Mouse (Mus musculus): ENCODE results near the gene Fkbp7. TPM values are rescaled to one million over a fixed set of nuclear protein-coding genes. Genes with fewer than 3 reads are reported as not detected.

Fkbp7 gene
- total RNA-seq, 2 experiments from 2014 or later: 4.9 to 7.1 TPM

GRCm38 (mm10) chr2:76686986-76687385 is 14.1 kb upstream of the Fkbp7 start:
- Histone ChIP-seq H3K27ac (no peak overlapping the region), H3K4me3 (no peak overlapping the region)
- intact Hi-C loops (cut with DNase I): no loop called here
- no peak for DNase-seq (ENCODE audit: extremely low spot score in 1 of 2, low spot score in 2 of 2)
- no peak for TF ChIP-seq CTCF (IDR thresholded peaks at IDR 0.05)

GRCm38 (mm10) chr2:76682301-76682700 is 9.4 kb upstream of the Fkbp7 start:
- no peak overlapping the region for H3K4me3 ChIP-seq
- no peak for TF ChIP-seq CTCF (IDR thresholded peaks at IDR 0.05)
- intact Hi-C loops (cut with DNase I): no loop called here
- no peak for DNase-seq (ENCODE audit: extremely low spot score in 1 of 2, low spot score in 2 of 2)
- H3K27ac ChIP-seq: no peak overlapping the region

- TF ChIP-seq CTCF (IDR thresholded peaks at IDR 0.05): no peak
- DNase-seq (ENCODE audit: extremely low spot score in 1 of 2, low spot score in 2 of 2): no peak
- no peak overlapping the region for H3K27ac ChIP-seq
- peak overlapping the region; percentile 84 for H3K4me3 ChIP-seq
- intact Hi-C loops (cut with DNase I): no loop called here
Observed at GRCm38 (mm10) chr2:76676401-76677226, 3.7 kb upstream of the Fkbp7 start.

DNA sequence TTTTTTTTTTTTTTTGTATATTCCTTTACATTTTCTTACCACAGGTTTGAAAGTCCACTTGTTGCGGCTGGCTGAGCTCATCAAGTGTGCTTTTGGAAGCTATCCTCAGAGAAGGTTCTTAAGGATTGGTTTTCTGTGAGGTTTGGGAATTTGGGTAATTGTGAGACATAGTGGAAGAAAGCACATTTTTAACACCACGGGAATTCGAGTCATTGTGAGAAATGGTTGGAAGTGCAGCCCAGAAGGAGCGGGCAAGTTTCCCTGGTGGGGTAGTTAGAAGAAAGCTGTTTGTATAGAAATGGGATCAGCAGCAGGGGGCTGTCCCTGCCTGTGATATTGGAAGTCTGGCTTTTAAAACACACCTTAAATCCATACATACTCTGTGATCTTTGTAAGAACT is 3.0 kb upstream of the Fkbp7 start:
- Histone ChIP-seq H3K4me3 (peak overlapping the region; percentile 84), H3K27ac (no peak overlapping the region)
- TF ChIP-seq CTCF (IDR thresholded peaks at IDR 0.05): no peak
- intact Hi-C loops (cut with DNase I): no loop called here
- DNase-seq (ENCODE audit: extremely low spot score in 1 of 2, low spot score in 2 of 2): no peak

GRCm38 (mm10) chr2:76675451-76675850 is 2.5 kb upstream of the Fkbp7 start:
- intact Hi-C loops (cut with DNase I): no loop called here
- DNase-seq (ENCODE audit: extremely low spot score in 1 of 2, low spot score in 2 of 2): no peak
- peak overlapping the region; percentile 6; the same call in 1 of the 2 replicates for H3K27ac ChIP-seq
- H3K4me3 ChIP-seq: peak overlapping the region; percentile 84
- no peak for TF ChIP-seq CTCF (IDR thresholded peaks at IDR 0.05)

GRCm38 (mm10) chr2:76674725-76675427 is 2.0 kb upstream of the Fkbp7 start, which contains the start of gene Plekha3:
TSS of gene Plekha3 (plus strand) at chr2:76675281.
- Histone ChIP-seq H3K27ac (peak within 1 kb of the TSS; percentile 90), H3K4me3 (peak within 1 kb of the TSS; percentile 84)
- peak; percentile 87 for DNase-seq (ENCODE audit: extremely low spot score in 1 of 2, low spot score in 2 of 2)
- no peak for TF ChIP-seq CTCF (IDR thresholded peaks at IDR 0.05)
- intact Hi-C loops (cut with DNase I): no loop called here

- H3K4me3 ChIP-seq: peak overlapping the region; percentile 53
- intact Hi-C loops (cut with DNase I): loop anchor here (1.0 kb wide), 1 partner anchor 25 kb away; the partner anchor contains the start of genes Pjvk and Prkra
- no peak overlapping the region for H3K27ac ChIP-seq
- no peak for DNase-seq (ENCODE audit: extremely low spot score in 1 of 2, low spot score in 2 of 2)
- peak; percentile 36 for TF ChIP-seq CTCF (IDR thresholded peaks at IDR 0.05)
Observed at GRCm38 (mm10) chr2:76673472-76674081, 661 bp upstream of the Fkbp7 start.

- intact Hi-C loops (cut with DNase I): no loop called here
- H3K27ac ChIP-seq: peak overlapping the region; percentile 72
- no peak for DNase-seq (ENCODE audit: extremely low spot score in 1 of 2, low spot score in 2 of 2)
Observed at GRCm38 (mm10) chr2:76672134-76672745, 676 bp downstream of the Fkbp7 start.

DNA sequence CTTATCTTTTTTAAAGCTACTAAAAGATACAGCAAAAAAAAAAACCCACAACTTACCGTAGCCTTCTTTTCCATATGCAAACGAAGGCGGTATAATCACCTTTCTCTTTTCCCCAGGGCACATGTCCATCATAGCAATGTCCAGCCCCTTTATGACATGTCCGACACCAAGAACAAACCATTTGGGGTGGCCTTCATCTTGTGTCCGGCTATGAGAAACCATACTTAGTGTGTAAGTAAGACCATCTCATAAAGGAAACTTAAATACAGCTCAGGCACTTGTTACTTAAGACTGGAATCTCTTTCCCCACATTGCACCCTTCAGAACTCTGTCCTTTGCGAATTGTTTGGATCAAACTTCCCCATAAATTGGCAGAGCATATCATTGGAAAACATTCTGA is 1.3 kb downstream of the Fkbp7 start:
- Histone ChIP-seq H3K27ac (no peak overlapping the region), H3K4me3 (no peak overlapping the region)
- DNase-seq (ENCODE audit: extremely low spot score in 1 of 2, low spot score in 2 of 2): no peak
- intact Hi-C loops (cut with DNase I): no loop called here
- TF ChIP-seq CTCF (IDR thresholded peaks at IDR 0.05): no peak

More at GRCm38 (mm10) chr2:76672134-76672745, 676 bp downstream of the Fkbp7 start:
- no peak for TF ChIP-seq CTCF (IDR thresholded peaks at IDR 0.05)
- H3K4me3 ChIP-seq: peak overlapping the region; percentile 53

GRCm38 (mm10) chr2:76667200-76667599 is 5.7 kb downstream of the Fkbp7 start:
- Histone ChIP-seq H3K4me3 (no peak overlapping the region), H3K27ac (no peak overlapping the region)
- no peak for DNase-seq (ENCODE audit: extremely low spot score in 1 of 2, low spot score in 2 of 2)
- no peak for TF ChIP-seq CTCF (IDR thresholded peaks at IDR 0.05)
- intact Hi-C loops (cut with DNase I): no loop called here

DNA sequence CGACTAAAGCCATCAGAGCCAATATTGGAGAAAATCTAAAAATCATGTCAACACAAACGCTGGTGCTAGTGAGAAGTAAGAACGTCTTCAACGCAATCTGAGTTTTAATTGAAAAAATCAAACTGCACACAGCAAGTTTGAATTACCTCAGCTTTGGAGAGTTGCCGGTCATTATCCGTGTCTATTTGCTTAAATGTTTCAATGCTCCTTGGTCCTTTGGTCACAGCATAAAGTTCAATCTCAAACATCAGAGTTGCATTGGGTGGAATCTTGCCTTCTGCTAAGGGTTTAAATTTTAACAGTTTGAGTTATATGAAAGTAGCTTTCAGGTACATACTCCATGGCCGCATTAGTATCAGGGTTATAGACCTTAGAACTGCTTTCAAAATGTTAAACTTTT is 7.4 kb downstream of the Fkbp7 start:
- Histone ChIP-seq H3K27ac (no peak overlapping the region), H3K4me3 (no peak overlapping the region)
- no peak for DNase-seq (ENCODE audit: extremely low spot score in 1 of 2, low spot score in 2 of 2)
- TF ChIP-seq CTCF (IDR thresholded peaks at IDR 0.05): no peak
- intact Hi-C loops (cut with DNase I): no loop called here

Data from left cerebral cortex, adult 2 months (tissue).